Mouse (Mus musculus) bone marrow macrophage, adult 2 months (primary cell): ENCODE data around the gene Edrf1.

ENCODE experiments used
- CTCF ChIP-seq: IDR thresholded peaks from 2 replicates; pipeline ENCODE4 v1.5.1; 2012; ENCODE audit warnings: low read depth, mild to moderate bottlenecking, low read length, moderate library complexity
- POLR2A ChIP-seq: IDR thresholded peaks from 2 replicates; pipeline ENCODE4 v1.6.1; 2012; ENCODE audit warnings: mild to moderate bottlenecking, low read depth, low read length, borderline replicate concordance

- TF ChIP-seq POLR2A (no peak), CTCF (no peak)
Measured at GRCm38 (mm10) chr7:133679439-133679838, 42.1 kb downstream of the Edrf1 start.
